Mouse (Mus musculus) skeletal muscle tissue, adult 2 months (tissue): ENCODE results near the gene Depdc1a.
"Not testable (repeated sequence)": the region's sequence is repeated elsewhere in the genome, so short reads cannot be mapped to it uniquely, and the experiment has no call there.

ENCODE experiments used
- DNase-seq: peaks from one replicate; pipeline ENCODE4 v3.0.0-alpha.2; 2012; ENCODE audit warnings: low read depth, low spot score

The Depdc1a gene

GRCm38 (mm10) chr3:159495243-159495801 is at the start of gene Depdc1a:
TSS of gene Depdc1a (plus strand) at chr3:159495433.
- peak; percentile 79 for DNase-seq

- no peak for DNase-seq
These were observed 25.2 kb upstream of the Depdc1a start for GRCm38 (mm10) chr3:159470059-159470458.

- no peak for DNase-seq
These were observed 19.8 kb upstream of the Depdc1a start for GRCm38 (mm10) chr3:159475465-159475864.

- DNase-seq: no peak
These were observed 17.8 kb upstream of the Depdc1a start for GRCm38 (mm10) chr3:159477250-159477962.

- DNase-seq: not testable (repeated sequence)
These were observed 524 bp upstream of the Depdc1a start for GRCm38 (mm10) chr3:159494709-159495108.

GRCm38 (mm10) chr3:159508899-159509298 is 13.7 kb downstream of the Depdc1a start:
- no peak for DNase-seq

GRCm38 (mm10) chr3:159528563-159528962 is 33.3 kb downstream of the Depdc1a start:
- DNase-seq: no peak

- DNase-seq: no peak
These were observed 53.1 kb downstream of the Depdc1a start for GRCm38 (mm10) chr3:159548303-159548702.

- no peak for DNase-seq
These were observed 55.0 kb downstream of the Depdc1a start for GRCm38 (mm10) chr3:159550224-159550623.
